Mouse (Mus musculus): ENCODE results near the gene Snx30. TPM values are rescaled to one million over a fixed set of nuclear protein-coding genes. Genes with fewer than 3 reads are reported as not detected.
A peak's percentile ranks its signal among the peaks of the same experiment; 100 is the strongest.
"Not testable (repeated sequence)": the region's sequence is repeated elsewhere in the genome, so short reads cannot be mapped to it uniquely, and the experiment has no call there.

The Snx30 gene
- total RNA-seq, 2 experiments from 2014 or later = 5.6 to 6.4 TPM

GRCm38 (mm10) chr4:59789015-59789414 is 16.6 kb upstream of the Snx30 start:
- intact Hi-C loops (cut with DNase I) = no loop called here
- DNase-seq = no peak

DNA sequence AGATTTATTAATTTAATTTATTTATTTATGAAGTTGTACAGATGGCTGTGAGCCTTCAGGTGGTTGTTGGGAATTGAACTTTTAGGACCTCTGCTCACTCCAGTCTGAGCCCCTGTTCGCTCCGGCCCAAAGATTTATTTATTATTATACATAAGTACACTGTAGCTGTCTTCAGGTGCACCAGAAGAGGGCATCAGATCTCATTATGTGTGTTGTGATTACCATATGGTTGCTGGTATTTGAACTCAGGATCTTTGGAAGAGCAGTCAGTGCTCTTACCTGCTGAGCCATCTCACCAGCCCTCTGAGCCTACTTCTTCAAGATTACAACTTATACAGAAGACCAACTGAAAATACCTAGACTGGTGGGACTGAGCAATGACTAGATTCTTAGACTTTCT is 12.0 kb upstream of the Snx30 start:
- DNase-seq; intact Hi-C loops (cut with DNase I): not testable (repeated sequence)

DNA sequence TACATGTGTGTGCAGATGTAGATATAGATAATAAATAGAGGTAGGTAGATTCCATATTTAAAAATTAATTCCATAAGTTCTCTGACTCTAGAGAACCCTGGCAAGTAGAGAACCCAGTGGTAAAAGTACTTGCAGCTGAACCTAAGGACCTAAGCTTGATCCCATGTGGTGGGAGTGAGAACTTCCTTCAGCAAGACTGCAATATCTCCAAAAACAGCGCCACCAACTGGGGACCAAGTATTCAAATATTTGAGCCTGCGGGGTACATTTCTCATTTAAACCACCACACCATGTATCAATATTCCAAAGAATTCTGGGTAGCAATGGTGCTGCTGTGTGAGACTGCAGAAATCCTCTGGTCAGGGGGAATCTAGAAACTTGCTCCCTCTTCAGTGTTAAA is 11.5 kb upstream of the Snx30 start:
- no peak for DNase-seq
- intact Hi-C loops (cut with DNase I) = no loop called here

DNA sequence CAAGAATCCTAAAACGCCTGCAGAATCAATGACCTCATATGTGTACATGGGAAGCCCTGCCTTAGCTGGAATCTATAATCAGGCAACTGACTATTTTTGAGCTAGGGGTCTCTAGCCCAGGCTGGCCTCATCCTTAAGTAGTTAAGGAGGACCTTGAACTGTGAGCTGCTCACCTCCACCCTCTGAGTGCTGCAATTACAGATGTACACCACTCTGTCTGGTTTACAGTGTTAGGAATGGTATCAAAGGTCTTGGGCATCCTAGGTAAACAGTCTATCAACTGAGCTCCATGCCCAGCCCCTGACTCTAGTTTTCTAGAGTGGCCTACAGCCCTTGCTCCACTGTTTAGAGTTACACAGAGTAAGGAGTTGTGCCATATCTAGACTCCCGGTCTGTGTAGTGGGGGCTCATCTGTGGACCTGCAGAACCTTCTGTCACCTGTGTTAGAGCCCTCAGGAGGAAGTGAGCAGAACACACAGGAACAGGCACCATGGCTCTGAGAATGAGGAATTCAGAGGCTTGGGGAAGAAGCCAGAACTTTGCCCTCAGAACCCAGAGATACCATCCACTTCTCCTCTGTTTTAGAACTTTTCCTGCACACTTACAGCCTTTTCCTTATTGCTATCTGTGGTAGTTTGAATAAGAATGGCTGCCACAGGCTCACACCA is 9.7 kb upstream of the Snx30 start:
- intact Hi-C loops (cut with DNase I) = no loop called here
- DNase-seq = no peak

- intact Hi-C loops (cut with DNase I) = no loop called here
- no peak for DNase-seq
Observed at GRCm38 (mm10) chr4:59800181-59800580, 5.5 kb upstream of the Snx30 start.

GRCm38 (mm10) chr4:59801489-59801888 is 4.2 kb upstream of the Snx30 start, which contains the start of gene Inip:
Inip (minus strand) TSS chr4:59801589.
- no peak for DNase-seq
- intact Hi-C loops (cut with DNase I) = no loop called here

DNA sequence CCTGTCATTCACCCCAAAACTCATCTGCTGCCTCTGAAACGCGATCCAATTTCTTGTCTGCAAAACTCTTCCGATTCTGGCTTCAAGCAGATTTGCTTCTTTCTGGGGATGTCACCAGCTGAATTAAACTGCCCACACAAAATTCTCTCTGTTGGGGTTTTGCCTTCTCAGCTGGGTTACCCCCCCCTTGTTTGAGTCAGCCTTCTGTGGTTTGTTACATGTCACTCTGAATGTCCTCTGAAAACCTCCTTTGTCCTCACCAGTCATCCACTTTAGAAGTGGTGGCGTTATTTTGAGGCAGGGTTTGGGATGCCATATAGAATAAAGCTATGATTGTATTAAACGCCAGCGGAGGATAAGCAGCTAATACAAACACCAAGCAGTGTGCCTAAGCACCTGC is 3.5 kb upstream of the Snx30 start:
- DNase-seq = no peak
- intact Hi-C loops (cut with DNase I) = loop anchor here (2.0 kb wide), 1 partner anchor 15 kb away; no protein-coding TSS in a partner anchor

DNA sequence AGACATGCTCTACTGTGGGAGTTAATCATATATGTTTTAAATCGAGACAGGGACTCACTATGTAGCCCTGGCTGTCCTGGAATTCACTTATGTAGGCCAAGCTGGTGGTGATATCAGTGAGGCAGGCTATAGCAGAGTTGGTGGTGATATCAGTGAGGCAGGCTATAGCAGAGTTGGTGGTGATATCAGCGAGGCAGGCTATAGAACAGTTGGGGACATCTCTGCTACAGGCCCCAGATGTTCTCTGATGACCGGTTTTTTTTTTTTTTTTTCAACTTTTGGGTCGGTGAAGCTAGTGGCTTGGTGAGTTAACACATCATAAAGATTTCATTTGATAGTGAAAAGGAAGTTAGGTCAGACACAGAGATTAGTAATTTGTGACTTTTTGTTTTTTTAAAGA is 2.8 kb upstream of the Snx30 start:
- DNase-seq = no peak
- intact Hi-C loops (cut with DNase I) = loop anchor here (2.0 kb wide), 1 partner anchor 16 kb away; no protein-coding TSS in a partner anchor

- intact Hi-C loops (cut with DNase I) = loop anchor here (2.0 kb wide), 1 partner anchor 17 kb away; no protein-coding TSS in a partner anchor
- no peak for DNase-seq
Observed at GRCm38 (mm10) chr4:59803358-59803757, 2.3 kb upstream of the Snx30 start.

- intact Hi-C loops (cut with DNase I) = loop anchor here (5.0 kb wide), 1 partner anchor 43 kb away; no protein-coding TSS in a partner anchor
- DNase-seq = no peak
Observed at GRCm38 (mm10) chr4:59804754-59805153, 886 bp upstream of the Snx30 start.

DNA sequence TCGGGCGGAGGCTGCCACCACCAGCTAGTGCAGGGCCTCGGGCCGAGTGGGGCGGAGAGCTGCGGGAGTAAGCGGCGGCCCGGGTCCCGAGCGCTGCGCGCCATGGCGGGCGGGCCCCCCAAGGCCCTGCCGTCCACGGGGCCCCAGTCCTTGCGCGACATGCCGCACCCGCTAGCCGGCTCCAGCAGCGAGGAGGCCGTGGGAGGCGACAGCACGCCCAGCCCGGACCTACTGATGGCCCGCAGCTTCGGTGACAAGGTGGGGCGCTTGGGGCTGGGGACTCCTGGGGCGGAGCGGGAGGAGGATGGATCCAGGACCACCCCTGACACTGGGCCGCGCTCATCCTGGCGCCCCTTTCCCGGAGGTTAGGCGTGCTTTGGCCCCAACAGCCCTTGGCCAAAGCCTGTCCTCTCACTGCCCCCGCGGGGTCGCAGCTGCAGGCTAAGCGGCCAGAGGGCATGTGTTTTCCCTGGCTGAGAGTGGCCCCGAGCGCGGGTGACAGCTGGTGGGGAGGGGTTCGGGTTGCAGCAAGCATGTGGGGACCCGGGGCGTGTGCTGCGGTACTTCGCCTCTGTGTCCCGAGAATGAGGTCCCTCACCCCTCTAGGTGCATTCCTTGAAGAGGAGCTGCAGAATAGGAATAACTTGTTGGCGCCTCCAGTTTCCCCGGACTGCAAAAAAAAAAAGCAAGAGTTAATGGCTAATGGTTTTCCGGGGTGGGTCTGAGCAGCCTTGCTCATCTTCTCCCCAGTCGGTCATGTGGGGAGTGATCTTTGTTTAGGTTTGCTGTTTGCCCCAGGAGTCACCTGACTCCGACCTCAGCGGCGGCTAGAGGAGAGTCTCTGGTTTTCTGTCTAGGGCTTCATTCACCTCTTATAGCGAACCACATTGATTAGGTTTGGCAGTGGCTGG is 583 bp downstream of the Snx30 start:
- DNase-seq = peak; percentile 34 to 41
- intact Hi-C loops (cut with DNase I) = loop anchor here (5.0 kb wide), 1 partner anchor 41 kb away; no protein-coding TSS in a partner anchor

DNA sequence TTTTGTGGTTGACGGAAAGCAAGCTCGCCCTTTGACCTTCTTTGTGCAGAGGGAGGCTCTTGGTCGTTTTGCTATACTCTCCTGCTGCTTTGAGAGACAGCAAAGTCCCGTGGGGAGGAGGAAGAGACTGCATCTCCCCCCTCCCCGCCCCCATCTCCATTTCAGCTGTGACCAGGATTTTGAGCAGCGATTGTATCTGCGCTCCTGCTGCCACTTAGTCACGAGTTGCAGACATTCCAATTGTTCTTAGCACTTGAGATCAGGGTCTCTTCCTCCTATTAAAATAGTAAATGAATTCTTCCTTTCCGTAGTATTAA is 1.2 kb downstream of the Snx30 start:
- no peak for DNase-seq
- intact Hi-C loops (cut with DNase I) = loop anchor here (5.0 kb wide), 1 partner anchor 40 kb away; no protein-coding TSS in a partner anchor

GRCm38 (mm10) chr4:59807521-59807920 is 1.9 kb downstream of the Snx30 start:
- intact Hi-C loops (cut with DNase I) = loop anchor here (5.0 kb wide), 1 partner anchor 40 kb away; no protein-coding TSS in a partner anchor
- no peak for DNase-seq

GRCm38 (mm10) chr4:59808396-59808795 is 2.8 kb downstream of the Snx30 start:
- intact Hi-C loops (cut with DNase I) = loop anchor here (5.0 kb wide), 1 partner anchor 39 kb away; no protein-coding TSS in a partner anchor
- DNase-seq = no peak

GRCm38 (mm10) chr4:59814094-59814493 is 8.5 kb downstream of the Snx30 start:
- no peak for DNase-seq
- intact Hi-C loops (cut with DNase I) = no loop called here

DNA sequence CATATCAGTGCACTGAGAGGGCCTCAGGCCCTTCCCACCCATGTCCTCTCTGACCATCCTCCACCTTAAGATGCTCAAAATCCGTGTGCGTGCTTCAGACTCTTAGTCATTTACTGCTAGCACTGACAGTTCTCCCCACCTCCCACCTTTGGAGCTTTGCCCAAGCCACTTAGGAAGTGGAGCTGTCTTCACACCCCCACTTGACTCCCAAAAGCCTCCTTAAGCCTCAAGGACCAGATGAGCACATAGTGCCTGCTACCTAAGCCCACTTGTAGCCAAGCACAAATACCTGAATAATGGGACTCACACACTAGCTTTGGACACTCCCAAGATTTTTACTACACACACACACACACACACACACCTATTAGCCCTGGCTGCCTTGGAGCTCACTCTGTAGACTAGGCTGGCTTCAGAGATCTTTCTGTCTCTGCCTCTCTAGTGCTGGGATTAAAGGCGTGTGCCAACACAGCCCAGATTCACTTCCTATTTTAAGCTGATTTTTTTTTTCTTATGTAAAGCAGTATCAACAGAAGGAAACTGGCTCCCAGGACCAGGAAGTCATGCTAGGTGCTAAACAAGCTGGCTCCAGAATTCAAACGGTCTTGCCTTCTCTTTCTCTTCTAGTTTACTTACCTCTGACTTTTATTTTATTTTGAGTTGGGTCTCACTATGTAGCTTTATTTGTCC is 9.6 kb downstream of the Snx30 start:
- no peak for DNase-seq
- intact Hi-C loops (cut with DNase I) = no loop called here

DNA sequence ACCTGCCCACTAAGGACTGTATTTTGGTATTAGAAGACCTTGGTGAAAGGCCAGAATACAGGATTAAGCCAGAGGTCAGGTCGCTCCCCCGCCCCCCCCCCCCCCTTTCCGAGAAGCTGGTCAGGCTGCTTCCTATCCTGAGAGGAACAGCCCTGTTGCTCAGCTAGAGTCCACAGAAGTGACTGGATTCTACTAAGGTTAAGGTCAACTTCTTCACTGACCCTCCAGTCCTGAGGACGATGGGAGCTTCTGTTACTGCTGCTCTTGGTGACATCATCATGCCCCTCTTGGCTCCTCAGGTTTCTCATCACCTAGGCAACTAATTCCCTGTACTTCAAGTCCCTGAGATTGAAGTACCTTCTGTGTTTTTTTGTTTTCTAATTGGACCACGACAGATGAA is 10.4 kb downstream of the Snx30 start:
- intact Hi-C loops (cut with DNase I) = no loop called here
- no peak for DNase-seq

- no peak for DNase-seq
- intact Hi-C loops (cut with DNase I) = no loop called here
Observed at GRCm38 (mm10) chr4:59816477-59816876, 10.8 kb downstream of the Snx30 start.

- intact Hi-C loops (cut with DNase I) = no loop called here
- no peak for DNase-seq
Observed at GRCm38 (mm10) chr4:59817790-59818189, 12.2 kb downstream of the Snx30 start.

DNA sequence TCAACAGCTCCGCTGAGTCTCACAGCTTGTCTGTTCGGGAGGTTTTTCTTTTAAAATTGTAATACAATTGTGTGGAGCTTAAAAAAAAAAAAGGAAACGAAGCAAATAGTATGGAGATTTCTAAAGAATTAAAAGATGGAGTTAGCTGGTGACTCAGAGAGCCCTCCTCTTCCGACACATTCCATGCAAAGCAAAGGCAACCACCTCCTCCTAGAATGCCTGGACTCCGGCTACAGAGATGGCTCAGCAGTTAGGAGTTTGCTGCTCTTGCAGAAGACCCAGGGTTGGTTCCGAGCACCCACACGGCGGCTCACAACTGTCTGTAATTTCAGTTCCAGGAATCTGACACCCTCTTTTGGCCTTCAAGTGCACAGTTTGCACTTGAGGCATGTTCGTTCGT is 12.9 kb downstream of the Snx30 start:
- intact Hi-C loops (cut with DNase I) = no loop called here

GRCm38 (mm10) chr4:59819054-59819472 is 13.4 kb downstream of the Snx30 start:
- no peak for DNase-seq
- intact Hi-C loops (cut with DNase I) = no loop called here

More for the DNA sequence above, 12.9 kb downstream of the Snx30 start:
- no peak for DNase-seq
